Mouse (Mus musculus) hindbrain, embryonic 15.5 days (tissue): ENCODE results near the gene Mpnd. TPM values are rescaled to one million over a fixed set of nuclear protein-coding genes. Genes with fewer than 3 reads are reported as not detected.
A peak's percentile ranks its signal among the peaks of the same experiment; 100 is the strongest.

Source experiments
- ATAC-seq: fragments of 200-750 bp; cut with Nextera tagmentation; 2 replicates; pipeline ENCODE4 v1.8.0; 2017; ENCODE audit warnings: low read depth, moderate number of reproducible peaks, moderate TSS enrichment; ENCODE audit not compliant: low FRiP score
- H3K27ac ChIP-seq: fragments of 300-500 bp; sonication (generic); replicated peaks from 2 replicates; pipeline ENCODE4 v1.5.1; 2015; ENCODE audit warnings: mild to moderate bottlenecking, inconsistent platforms
- H3K27me3 ChIP-seq: fragments of 300-500 bp; sonication (generic); 2 replicates; pipeline ENCODE4 v1.6.1; 2015; ENCODE audit warnings: control low read depth, inconsistent platforms
- H3K36me3 ChIP-seq: fragments of 300-500 bp; sonication (generic); 2 replicates; pipeline ENCODE4 v1.6.1; 2015; ENCODE audit warnings: control low read depth, inconsistent platforms
- H3K4me1 ChIP-seq: fragments of 300-500 bp; sonication (generic); replicated peaks from 2 replicates; pipeline ENCODE4 v1.6.1; 2015; ENCODE audit warnings: control low read depth, inconsistent platforms
- H3K4me2 ChIP-seq: fragments of 300-500 bp; sonication (generic); 2 replicates; pipeline ENCODE4 v1.6.1; 2015; ENCODE audit warnings: moderate library complexity, mild to moderate bottlenecking, inconsistent platforms
- H3K4me3 ChIP-seq: fragments of 300-500 bp; sonication (generic); 2 replicates; pipeline ENCODE4 v1.5.1; 2015; ENCODE audit warnings: mild to moderate bottlenecking, inconsistent platforms
- H3K9ac ChIP-seq: fragments of 300-500 bp; sonication (generic); 2 replicates; pipeline ENCODE4 v1.6.1; 2015; ENCODE audit warnings: inconsistent platforms
- H3K9me3 ChIP-seq: fragments of 300-500 bp; sonication (generic); 2 replicates; pipeline ENCODE4 v1.6.1; 2016; ENCODE audit warnings: control low read depth, inconsistent platforms
- WGBS: fragments of 180-500 bp; shearing (Covaris S2); methylation state at CpG from one replicate; pipeline ENCODE4 v1.1.7; 2015; 5-methylcytosine and 5-hydroxymethylcytosine counted together
- polyA plus RNA-seq: library from polyadenylated mRNA; unstranded; fragments of >200 nt; fragmentation: Nextera tagmentation; extraction: Ambion mirVana; gene quantifications from 2 replicates; pipeline ENCODE4 v1.2.1, GENCODE M21; 2015

Gene Mpnd
- polyA plus RNA-seq, 1 experiment from 2014 or later = 149 TPM

GRCm38 (mm10) chr17:55964496-55964895 lies 41.0 kb upstream of the Mpnd start:
- Histone ChIP-seq H3K9me3 (no peaks in the 10 kb centered on the region), H3K27ac (no peak overlapping the region), H3K9ac (no peak overlapping the region), H3K4me2 (no peak overlapping the region), H3K27me3 (no peaks in the 10 kb centered on the region), H3K4me1 (peaks cover 24% of the 10 kb centered on the region), H3K36me3 (peaks cover 24% of the 10 kb centered on the region), H3K4me3 (no peak overlapping the region)
- WGBS = 94% methylated on average over 10 of the region's 10 CpGs
- ATAC-seq = no peak

DNA sequence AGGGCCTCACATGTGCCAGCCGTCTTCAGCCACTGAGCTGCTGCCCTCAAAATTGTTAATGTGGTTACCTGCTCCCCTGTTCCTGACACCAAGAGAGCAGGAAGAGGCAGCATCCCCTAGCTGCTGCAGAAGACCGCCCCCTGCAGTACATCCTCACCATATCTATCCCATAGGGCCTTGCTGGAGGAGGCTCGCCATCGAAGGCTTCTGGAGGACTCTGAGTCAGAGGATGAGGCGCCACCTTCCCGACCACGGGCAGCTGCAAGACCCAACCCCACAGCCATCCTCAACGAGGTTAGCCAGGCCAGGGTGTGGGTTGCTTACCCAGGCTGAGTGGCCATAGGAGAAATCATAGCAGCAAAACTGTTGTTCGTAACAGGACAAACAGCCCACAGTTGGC lies 40.5 kb upstream of the Mpnd start:
- H3K36me3 ChIP-seq = peaks cover 24% of the 10 kb centered on the region
- no peak overlapping the region for H3K9ac ChIP-seq
- H3K27ac ChIP-seq = no peak overlapping the region
- 90% methylated on average over 9 of the region's 9 CpGs for WGBS
- no peak overlapping the region for H3K4me3 ChIP-seq
- H3K9me3 ChIP-seq = no peaks in the 10 kb centered on the region
- no peak overlapping the region for H3K4me2 ChIP-seq
- peaks cover 24% of the 10 kb centered on the region for H3K4me1 ChIP-seq
- ATAC-seq = no peak
- no peaks in the 10 kb centered on the region for H3K27me3 ChIP-seq

DNA sequence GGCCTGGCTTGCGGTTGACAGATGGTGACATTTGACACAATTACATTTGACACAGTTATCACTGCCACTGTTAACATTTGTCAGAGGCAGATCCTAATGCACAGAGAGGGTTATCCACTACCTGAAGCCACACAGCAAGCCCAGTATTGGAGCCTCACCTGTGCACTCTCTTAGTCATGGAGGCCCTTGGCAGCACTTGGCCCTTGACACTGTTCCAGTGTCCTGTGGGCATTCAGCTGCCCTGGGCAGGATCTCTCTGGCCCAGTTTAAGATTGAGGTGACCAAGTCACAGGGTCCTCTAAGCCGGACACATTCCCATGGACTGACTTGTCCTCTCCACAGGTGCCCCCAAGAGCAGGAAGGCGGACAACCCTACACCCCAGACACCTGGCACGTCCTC lies 38.3 kb upstream of the Mpnd start:
- H3K4me2 ChIP-seq = no peak overlapping the region
- ATAC-seq = no peak
- no peak overlapping the region for H3K27ac ChIP-seq

DNA sequence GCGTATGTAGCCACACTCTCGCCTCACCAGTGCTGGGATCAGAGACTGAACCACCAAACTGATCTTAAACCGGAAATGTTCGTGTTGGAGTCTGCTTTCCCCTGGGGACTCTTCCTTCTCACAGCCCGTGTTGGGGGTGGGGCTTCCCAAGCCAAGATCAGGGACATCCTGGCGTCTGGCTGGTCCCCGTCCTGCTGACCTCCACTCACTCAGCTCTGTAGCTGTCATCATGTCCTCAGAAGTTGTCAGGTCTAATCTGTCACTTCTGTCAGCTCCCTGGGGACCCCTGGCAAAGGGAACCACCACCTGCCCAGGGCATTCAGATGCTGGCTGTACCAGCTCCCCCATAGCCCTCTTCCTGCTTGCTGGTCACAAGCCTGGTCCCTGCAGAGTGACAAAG lies 37.3 kb upstream of the Mpnd start:
- no peak for ATAC-seq
- no peaks in the 10 kb centered on the region for H3K27me3 ChIP-seq
- peak overlapping the region; percentile 85; the same call in 1 of the 2 replicates for H3K27ac ChIP-seq
- no peaks in the 10 kb centered on the region for H3K9me3 ChIP-seq
- peaks cover 19% of the 10 kb centered on the region for H3K36me3 ChIP-seq
- WGBS = 31% methylated on average over 7 of the region's 7 CpGs
- H3K9ac ChIP-seq = no peak overlapping the region
- H3K4me3 ChIP-seq = no peak overlapping the region
- no peak overlapping the region for H3K4me2 ChIP-seq
- H3K4me1 ChIP-seq = peaks cover 45% of the 10 kb centered on the region

More for the DNA sequence above, 38.3 kb upstream of the Mpnd start:
- Histone ChIP-seq H3K36me3 (peaks cover 21% of the 10 kb centered on the region), H3K4me1 (peaks cover 38% of the 10 kb centered on the region), H3K4me3 (no peak overlapping the region), H3K9ac (no peak overlapping the region), H3K27me3 (no peaks in the 10 kb centered on the region), H3K9me3 (no peaks in the 10 kb centered on the region)
- WGBS = 91% methylated on average over 4 of the region's 4 CpGs

GRCm38 (mm10) chr17:55969560-55969959 lies 36.0 kb upstream of the Mpnd start:
- peaks cover 15% of the 10 kb centered on the region for H3K36me3 ChIP-seq
- H3K4me1 ChIP-seq = peaks cover 45% of the 10 kb centered on the region
- ATAC-seq = peak; percentile 53
- peak overlapping the region; percentile 73 for H3K4me2 ChIP-seq
- H3K4me3 ChIP-seq = peak overlapping the region; percentile 65
- H3K27me3 ChIP-seq = no peaks in the 10 kb centered on the region
- peak overlapping the region; percentile 80; the same call in 1 of the 2 replicates for H3K9ac ChIP-seq
- no peaks in the 10 kb centered on the region for H3K9me3 ChIP-seq
- WGBS = 9% methylated on average over 14 of the region's 14 CpGs
- H3K27ac ChIP-seq = peak overlapping the region; percentile 85

DNA sequence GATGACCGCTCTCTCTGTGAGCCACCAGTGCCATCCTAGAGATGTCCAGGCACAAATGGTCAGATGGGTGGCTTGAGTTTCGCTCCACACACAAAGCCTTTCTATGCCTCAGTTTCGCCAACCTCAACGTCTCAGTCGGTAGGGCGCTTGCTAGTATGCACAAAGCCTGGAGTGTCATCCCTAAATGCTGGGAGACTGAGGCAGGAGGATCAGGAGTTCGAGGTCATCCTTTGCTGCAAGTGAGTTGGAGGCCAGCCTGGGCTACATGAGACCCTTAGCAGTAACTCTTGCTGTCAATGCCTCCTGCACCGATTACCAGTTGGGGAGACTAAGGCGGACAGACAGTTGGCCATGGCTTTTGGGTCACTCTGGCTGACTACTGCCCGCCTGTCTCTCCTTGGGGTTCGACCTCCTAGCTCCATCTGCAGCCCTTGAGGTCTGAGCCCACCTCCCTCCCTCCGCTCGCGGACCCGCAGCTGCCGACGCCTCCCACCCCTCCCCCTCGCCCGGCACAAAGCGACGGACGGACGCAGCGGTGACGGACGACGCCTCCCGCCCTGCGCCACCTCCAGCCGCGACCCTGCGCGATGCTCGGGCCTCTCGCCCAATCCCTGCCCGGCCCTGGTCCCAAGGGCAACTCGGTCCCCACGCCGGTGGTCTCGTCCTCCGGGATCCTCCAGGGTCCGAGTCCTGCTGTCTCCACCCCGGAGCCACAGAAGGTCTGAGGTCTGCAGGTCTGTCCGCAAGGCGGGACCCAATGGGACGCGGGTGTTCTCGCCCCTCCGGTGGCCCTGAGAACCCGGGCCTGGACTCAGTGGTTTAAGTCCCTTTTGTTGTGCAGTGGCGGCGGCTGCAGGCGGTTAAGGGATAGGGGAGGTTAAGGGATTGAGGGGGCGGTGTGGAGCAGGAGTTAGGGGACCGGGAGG lies 35.3 kb upstream of the Mpnd start, which contains the start of gene Shd:
TSS of gene Shd (plus strand) at position 502 of the 926 bp plus-strand sequence.
- 7% methylated on average over 49 of the region's 55 CpGs for WGBS
- H3K27ac ChIP-seq = peak within 1 kb of the TSS; percentile 85
- H3K27me3 ChIP-seq = no peaks in the 10 kb centered on the region
- peak within 1 kb of the TSS; percentile 80 for H3K9ac ChIP-seq
- peak within 1 kb of the TSS; percentile 73 for H3K4me2 ChIP-seq
- H3K4me1 ChIP-seq = peaks cover 45% of the 10 kb centered on the region
- H3K4me3 ChIP-seq = peak within 1 kb of the TSS; percentile 65
- H3K9me3 ChIP-seq = no peaks in the 10 kb centered on the region
- H3K36me3 ChIP-seq = peaks cover 9% of the 10 kb centered on the region
- peak; percentile 49 for ATAC-seq

- no peak overlapping the region; the same call in 1 of the 2 replicates for H3K27ac ChIP-seq
- H3K36me3 ChIP-seq = peaks cover 9% of the 10 kb centered on the region
- no peak for ATAC-seq
- no peaks in the 10 kb centered on the region for H3K27me3 ChIP-seq
- no peaks in the 10 kb centered on the region for H3K9me3 ChIP-seq
- H3K4me1 ChIP-seq = peaks cover 50% of the 10 kb centered on the region
- H3K4me3 ChIP-seq = peak overlapping the region; percentile 65
- WGBS = 21% methylated on average over 22 of the region's 22 CpGs
- peak overlapping the region; percentile 80 for H3K9ac ChIP-seq
- peak overlapping the region; percentile 73 for H3K4me2 ChIP-seq
Observed at GRCm38 (mm10) chr17:55971453-55971852, 34.1 kb upstream of the Mpnd start.

- Histone ChIP-seq H3K36me3 (no peaks in the 10 kb centered on the region; the same call in 1 of the 2 replicates), H3K4me3 (no peak overlapping the region), H3K4me2 (peak overlapping the region; percentile 25), H3K9me3 (no peaks in the 10 kb centered on the region), H3K27me3 (no peaks in the 10 kb centered on the region), H3K27ac (peak overlapping the region; percentile 65), H3K4me1 (peaks cover 27% of the 10 kb centered on the region), H3K9ac (0 out of 2 replicates have a peak overlapping the region, but pooled peaks have one; percentile 10)
- WGBS = 17% methylated on average over 13 of the region's 13 CpGs
- ATAC-seq = peak; percentile 67
Observed at GRCm38 (mm10) chr17:55976255-55976862, 29.2 kb upstream of the Mpnd start.

GRCm38 (mm10) chr17:55977301-55977700 lies 28.2 kb upstream of the Mpnd start:
- no peak overlapping the region for H3K9ac ChIP-seq
- WGBS = 52% methylated on average over 3 of the region's 3 CpGs
- no peaks in the 10 kb centered on the region for H3K27me3 ChIP-seq
- no peak overlapping the region for H3K4me3 ChIP-seq
- H3K4me2 ChIP-seq = no peak overlapping the region
- H3K27ac ChIP-seq = peak overlapping the region; percentile 65
- no peak for ATAC-seq
- H3K36me3 ChIP-seq = no peaks in the 10 kb centered on the region; the same call in 1 of the 2 replicates
- no peaks in the 10 kb centered on the region for H3K9me3 ChIP-seq
- H3K4me1 ChIP-seq = peaks cover 18% of the 10 kb centered on the region

DNA sequence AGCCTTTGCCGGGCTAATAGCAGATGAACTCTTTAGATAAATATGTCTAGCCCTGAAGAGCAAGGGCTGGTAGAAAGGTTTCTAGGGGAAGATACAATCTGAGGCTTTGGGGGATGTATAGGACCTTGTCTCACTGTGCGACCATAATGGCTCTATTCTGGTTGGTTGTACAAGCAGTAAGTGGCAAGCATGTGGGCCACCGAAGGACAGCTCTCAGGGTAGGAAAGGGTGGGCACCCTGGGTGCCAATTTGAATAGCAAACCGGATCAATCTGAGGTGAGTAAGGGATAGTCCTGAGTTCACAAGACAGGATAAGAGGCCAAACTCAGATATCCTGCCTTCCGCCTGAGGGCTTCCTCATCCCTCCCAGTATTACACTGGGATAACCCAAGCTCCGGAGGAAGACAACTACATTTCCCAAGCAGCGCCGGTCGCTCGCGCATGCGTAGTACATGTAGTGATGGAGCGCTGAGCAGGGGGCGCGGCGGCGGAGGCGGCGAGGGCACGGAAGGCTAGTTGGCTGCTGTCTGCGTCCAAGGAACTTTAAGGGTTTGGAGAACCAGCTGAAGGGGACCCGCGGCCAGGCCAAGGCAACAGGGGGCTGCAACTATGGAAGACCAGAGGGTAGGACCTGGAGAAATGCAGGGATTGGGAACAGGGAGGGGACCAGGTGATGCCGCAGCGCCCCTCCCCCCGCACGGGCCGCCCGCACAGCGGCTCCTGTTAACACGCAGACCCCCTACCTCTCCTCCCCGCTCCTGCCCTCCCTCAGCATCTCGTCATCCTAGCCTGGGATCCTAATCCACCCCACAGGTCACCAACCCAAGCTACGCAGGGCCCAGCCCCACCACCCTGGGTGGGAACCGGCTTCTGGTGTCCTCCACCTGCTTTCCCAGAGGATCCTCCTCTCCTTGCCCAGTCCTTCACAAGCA lies 19.2 kb upstream of the Mpnd start, which contains the start of gene Fsd1:
TSS of gene Fsd1 (plus strand) at position 480 of the 932 bp plus-strand sequence.
- Histone ChIP-seq H3K9ac (peak within 1 kb of the TSS; percentile 75), H3K4me1 (peaks cover 16% of the 10 kb centered on the region), H3K4me3 (peak within 1 kb of the TSS; percentile 79), H3K9me3 (no peaks in the 10 kb centered on the region), H3K27me3 (no peaks in the 10 kb centered on the region), H3K4me2 (peak within 1 kb of the TSS; percentile 80), H3K27ac (peak within 1 kb of the TSS; percentile 79), H3K36me3 (peaks cover 10% of the 10 kb centered on the region; the same call in 1 of the 2 replicates)
- peak; percentile 85 for ATAC-seq
- WGBS = 7% methylated on average over 35 of the region's 35 CpGs

GRCm38 (mm10) chr17:55990278-55990898 lies 15.1 kb upstream of the Mpnd start:
- 83% methylated on average over 8 of the region's 8 CpGs for WGBS
- Histone ChIP-seq H3K4me3 (no peak overlapping the region), H3K9me3 (no peaks in the 10 kb centered on the region), H3K4me1 (peaks cover 16% of the 10 kb centered on the region), H3K4me2 (no peak overlapping the region), H3K36me3 (peaks cover 36% of the 10 kb centered on the region), H3K27ac (no peak overlapping the region), H3K27me3 (no peaks in the 10 kb centered on the region), H3K9ac (no peak overlapping the region)
- no peak for ATAC-seq
